Mouse (Mus musculus): ENCODE results near the gene Glb1. TPM values are rescaled to one million over a fixed set of nuclear protein-coding genes. Genes with fewer than 3 reads are reported as not detected.

Glb1 gene
- total RNA-seq, 1 experiment = 36.0 TPM

- in situ Hi-C loops (cut with MboI; ENCODE audit: low sequenced_read_pairs in 2 of 2, unreplicated experiment in 2 of 2) = loop anchor here in 1 of 2 experiments (25.0 kb wide), 1 partner anchor 175 kb away; no protein-coding TSS in a partner anchor
Observed at GRCm38 (mm10) chr9:114486808-114487207, 85.9 kb downstream of the Glb1 start.

GRCm38 (mm10) chr9:114487481-114488258, 86.8 kb downstream of the Glb1 start:
- H3K27ac ChIP-seq (ENCODE audit: insufficient read depth, low read depth, low read length, poor library complexity, severe bottlenecking) = no peak overlapping the region
- TF ChIP-seq ZNF384 (IDR thresholded peaks at IDR 0.05; ENCODE audit: low read depth, low read length) = no peak
- TF ChIP-seq CHD2 (IDR thresholded peaks at IDR 0.05; ENCODE audit: low read depth, low read length) = no peak
- TF ChIP-seq ZC3H11A (IDR thresholded peaks at IDR 0.05; ENCODE audit: borderline replicate concordance, low read depth, low read length) = no peak
- TF ChIP-seq HCFC1 (IDR thresholded peaks at IDR 0.05; ENCODE audit: borderline replicate concordance, insufficient read depth, low read length) = no peak
- no peak for TF ChIP-seq MAFK (IDR thresholded peaks at IDR 0.05; ENCODE audit: insufficient read depth, low read depth, low read length)
- H3K4me3 ChIP-seq (ENCODE audit: insufficient read depth in 1 of 2, low read depth in 1 of 2, low read length in 2 of 2, poor library complexity in 1 of 2, severe bottlenecking in 1 of 2) = no peak overlapping the region
- H3K9me3 ChIP-seq (ENCODE audit: control insufficient read depth, insufficient read depth, low read depth, low read length) = no peaks in the 10 kb centered on the region
- no peak for DNase-seq (ENCODE audit: low read depth, low spot score)
- H3K4me1 ChIP-seq (ENCODE audit: control insufficient read depth in 2 of 2, insufficient read depth in 2 of 2, low read length in 2 of 2, poor library complexity in 1 of 2) = peaks cover 5 to 21% of the 10 kb centered on the region in 2 experiments
- no peak overlapping the region for H3K9ac ChIP-seq (ENCODE audit: insufficient read depth, low read depth, low read length, poor library complexity, severe bottlenecking)
- H3K36me3 ChIP-seq (ENCODE audit: control insufficient read depth, insufficient read depth, low read length, poor library complexity, severe bottlenecking) = no peaks in the 10 kb centered on the region
- in situ Hi-C loops (cut with MboI; ENCODE audit: low sequenced_read_pairs in 2 of 2, unreplicated experiment in 2 of 2) = loop anchor here in 1 of 2 experiments (25.0 kb wide), 1 partner anchor 175 kb away; no protein-coding TSS in a partner anchor

More at GRCm38 (mm10) chr9:114486808-114487207, 85.9 kb downstream of the Glb1 start:
- no peak for TF ChIP-seq ZNF384 (IDR thresholded peaks at IDR 0.05; ENCODE audit: low read depth, low read length)
- no peak for TF ChIP-seq CHD2 (IDR thresholded peaks at IDR 0.05; ENCODE audit: low read depth, low read length)
- no peak for TF ChIP-seq MAFK (IDR thresholded peaks at IDR 0.05; ENCODE audit: insufficient read depth, low read depth, low read length)
- no peak for TF ChIP-seq ZC3H11A (IDR thresholded peaks at IDR 0.05; ENCODE audit: borderline replicate concordance, low read depth, low read length)
- no peak for TF ChIP-seq HCFC1 (IDR thresholded peaks at IDR 0.05; ENCODE audit: borderline replicate concordance, insufficient read depth, low read length)
- no peaks in the 10 kb centered on the region for H3K9me3 ChIP-seq (ENCODE audit: control insufficient read depth, insufficient read depth, low read depth, low read length)
- DNase-seq (ENCODE audit: low read depth, low spot score) = no peak
- H3K36me3 ChIP-seq (ENCODE audit: control insufficient read depth, insufficient read depth, low read length, poor library complexity, severe bottlenecking) = no peaks in the 10 kb centered on the region
- no peak overlapping the region for H3K27ac ChIP-seq (ENCODE audit: insufficient read depth, low read depth, low read length, poor library complexity, severe bottlenecking)
- no peak overlapping the region for H3K4me3 ChIP-seq (ENCODE audit: insufficient read depth in 1 of 2, low read depth in 1 of 2, low read length in 2 of 2, poor library complexity in 1 of 2, severe bottlenecking in 1 of 2)
- H3K9ac ChIP-seq (ENCODE audit: insufficient read depth, low read depth, low read length, poor library complexity, severe bottlenecking) = no peak overlapping the region
- peaks cover 5 to 21% of the 10 kb centered on the region in 2 experiments for H3K4me1 ChIP-seq (ENCODE audit: control insufficient read depth in 2 of 2, insufficient read depth in 2 of 2, low read length in 2 of 2, poor library complexity in 1 of 2)

DNA sequence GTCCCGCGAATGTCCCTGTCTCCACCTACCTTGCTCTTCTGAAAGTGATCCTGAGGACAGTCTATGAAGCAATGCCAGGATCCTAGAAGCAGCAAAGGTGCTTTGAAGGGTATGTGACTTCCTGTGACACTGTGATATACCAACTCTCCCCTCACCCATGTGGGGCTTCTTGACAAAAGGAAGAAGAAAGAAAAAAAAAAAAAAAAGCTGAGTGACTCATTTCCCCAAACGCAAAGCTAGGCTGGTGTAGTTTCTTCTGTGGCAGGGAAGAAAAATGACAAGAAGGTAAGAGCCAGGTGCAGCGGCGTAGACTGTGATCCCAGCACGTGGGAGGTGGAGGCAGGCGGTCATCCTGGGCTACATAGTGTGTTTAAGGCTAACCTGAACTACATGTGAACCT, 95.6 kb downstream of the Glb1 start:
- Histone ChIP-seq H3K36me3 (ENCODE audit: control insufficient read depth, insufficient read depth, low read length, poor library complexity, severe bottlenecking) (no peaks in the 10 kb centered on the region), H3K27ac (ENCODE audit: insufficient read depth, low read depth, low read length, poor library complexity, severe bottlenecking) (no peak overlapping the region), H3K4me1 (ENCODE audit: control insufficient read depth in 2 of 2, insufficient read depth in 2 of 2, low read length in 2 of 2, poor library complexity in 1 of 2) (peaks cover 2 to 6% of the 10 kb centered on the region in 2 experiments; a peak in 3 of 4 replicates), H3K4me3 (ENCODE audit: insufficient read depth in 1 of 2, low read depth in 1 of 2, low read length in 2 of 2, poor library complexity in 1 of 2, severe bottlenecking in 1 of 2) (no peak overlapping the region), H3K9ac (ENCODE audit: insufficient read depth, low read depth, low read length, poor library complexity, severe bottlenecking) (no peak overlapping the region), H3K9me3 (ENCODE audit: control insufficient read depth, insufficient read depth, low read depth, low read length) (no peaks in the 10 kb centered on the region)
- TF ChIP-seq ZNF384 (IDR thresholded peaks at IDR 0.05; ENCODE audit: low read depth, low read length) (0 out of 2 replicates have a peak, but pooled peaks have one; percentile 48), ZC3H11A (IDR thresholded peaks at IDR 0.05; ENCODE audit: borderline replicate concordance, low read depth, low read length) (no peak), HCFC1 (IDR thresholded peaks at IDR 0.05; ENCODE audit: borderline replicate concordance, insufficient read depth, low read length) (no peak), MAFK (IDR thresholded peaks at IDR 0.05; ENCODE audit: insufficient read depth, low read depth, low read length) (no peak), CHD2 (IDR thresholded peaks at IDR 0.05; ENCODE audit: low read depth, low read length) (no peak)
- DNase-seq (ENCODE audit: low read depth, low spot score) = no peak
- in situ Hi-C loops (cut with MboI; ENCODE audit: low sequenced_read_pairs in 2 of 2, unreplicated experiment in 2 of 2) = loop anchor here in 1 of 2 experiments (25.0 kb wide), 1 partner anchor 184 kb away; no protein-coding TSS in a partner anchor

DNA sequence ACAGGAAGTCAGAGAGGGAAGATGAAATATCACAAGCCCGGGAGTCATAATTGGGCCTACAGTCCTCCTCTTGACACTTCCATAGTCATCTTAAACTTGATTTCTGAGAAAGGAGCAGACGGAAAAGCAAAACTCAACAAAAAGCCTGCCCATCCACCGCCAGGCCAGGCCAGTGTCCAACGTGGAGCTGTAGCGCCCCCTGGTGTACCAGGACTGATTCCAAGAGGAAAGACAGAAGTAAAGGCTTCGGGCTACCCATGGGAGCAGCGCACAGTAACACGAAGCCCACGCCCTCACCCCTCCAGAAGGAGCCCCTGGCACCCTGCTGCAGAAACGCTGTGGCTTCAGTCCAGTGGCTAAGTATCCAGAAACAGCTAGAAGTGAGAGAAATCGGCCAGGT, 97.3 kb downstream of the Glb1 start:
- peak; percentile 51; the same call in 1 of the 2 replicates for TF ChIP-seq ZC3H11A (IDR thresholded peaks at IDR 0.05; ENCODE audit: borderline replicate concordance, low read depth, low read length)
- TF ChIP-seq HCFC1 (IDR thresholded peaks at IDR 0.05; ENCODE audit: borderline replicate concordance, insufficient read depth, low read length) = no peak
- no peak for TF ChIP-seq ZNF384 (IDR thresholded peaks at IDR 0.05; ENCODE audit: low read depth, low read length)
- Histone ChIP-seq H3K36me3 (ENCODE audit: control insufficient read depth, insufficient read depth, low read length, poor library complexity, severe bottlenecking) (no peaks in the 10 kb centered on the region), H3K9ac (ENCODE audit: insufficient read depth, low read depth, low read length, poor library complexity, severe bottlenecking) (peak overlapping the region; percentile 9; the same call in 1 of the 2 replicates), H3K4me1 (ENCODE audit: control insufficient read depth in 2 of 2, insufficient read depth in 2 of 2, low read length in 2 of 2, poor library complexity in 1 of 2) (peaks cover 2 to 11% of the 10 kb centered on the region in 2 experiments; a peak in 3 of 4 replicates), H3K27ac (ENCODE audit: insufficient read depth, low read depth, low read length, poor library complexity, severe bottlenecking) (no peak overlapping the region), H3K9me3 (ENCODE audit: control insufficient read depth, insufficient read depth, low read depth, low read length) (no peaks in the 10 kb centered on the region), H3K4me3 (ENCODE audit: insufficient read depth in 1 of 2, low read depth in 1 of 2, low read length in 2 of 2, poor library complexity in 1 of 2, severe bottlenecking in 1 of 2) (peak overlapping the region; percentile 16 to 43; a peak in 2 of 4 replicates)
- in situ Hi-C loops (cut with MboI; ENCODE audit: low sequenced_read_pairs in 2 of 2, unreplicated experiment in 2 of 2) = loop anchor here in 1 of 2 experiments (25.0 kb wide), 1 partner anchor 186 kb away; no protein-coding TSS in a partner anchor
- peak; percentile 91 for DNase-seq (ENCODE audit: low read depth, low spot score)

Measured in ES-E14 (cell line).